Mouse (Mus musculus) brain, embryonic 18.5 days (tissue): ENCODE results near the gene Caml.
"Not testable (repeated sequence)": the region's sequence is repeated elsewhere in the genome, so short reads cannot be mapped to it uniquely, and the experiment has no call there.

Experiments
- DNase-seq: peaks from one replicate; pipeline ENCODE4 v3.0.0-alpha.2; 2012; ENCODE audit warnings: low read depth, low spot score

Caml gene

DNA sequence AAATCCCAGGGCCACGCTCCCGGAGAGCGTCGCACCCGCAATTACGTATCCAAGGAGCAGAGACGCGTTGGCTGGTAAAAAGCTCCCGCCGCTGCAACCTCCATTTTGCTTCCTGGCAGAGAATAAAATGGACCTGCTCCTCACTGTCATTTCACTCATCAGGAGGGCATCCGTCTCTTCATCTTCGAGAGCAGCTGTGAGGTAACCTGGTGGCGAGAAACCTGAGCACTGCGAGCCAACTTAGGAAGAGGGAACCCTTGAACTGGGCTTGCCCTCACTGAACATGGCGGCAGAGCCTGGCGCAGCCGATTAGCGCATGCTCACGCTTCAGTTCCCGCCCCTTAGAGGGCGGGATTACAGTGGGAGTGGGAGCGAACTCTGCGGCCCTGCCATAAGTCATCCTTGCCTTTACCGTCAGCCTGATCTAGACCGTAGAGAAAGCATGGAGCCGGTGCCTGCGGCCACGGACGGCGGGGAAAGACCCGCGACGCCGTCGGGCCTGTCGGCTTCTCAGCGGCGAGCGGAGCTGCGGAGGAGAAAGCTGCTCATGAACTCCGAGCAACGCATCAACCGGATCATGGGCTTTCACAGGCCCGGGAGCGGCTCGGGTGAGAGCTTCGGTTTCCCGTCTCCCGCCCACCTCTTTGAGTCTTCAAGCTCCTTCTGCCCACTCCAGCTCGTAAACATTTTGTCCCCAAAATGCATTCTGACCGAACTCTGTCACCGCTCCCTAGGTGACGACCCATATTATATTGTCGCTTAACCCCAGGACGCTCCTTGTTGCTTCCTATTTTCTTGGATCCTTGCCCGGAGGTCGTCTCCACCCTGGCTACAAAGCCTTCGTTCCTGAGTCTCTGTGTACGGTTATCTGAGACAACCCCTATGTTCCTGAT, at the start of gene Caml:
Caml (plus strand) TSS at position 357 of the 893 bp plus-strand sequence.
- DNase-seq, result peak; percentile 86

GRCm38 (mm10) chr13:55573432-55573831, 49.4 kb upstream of the Caml start, which contains the start of gene Tmed9:
Tmed9 (plus strand) TSS chr13:55573732.
- DNase-seq, result no peak

DNA sequence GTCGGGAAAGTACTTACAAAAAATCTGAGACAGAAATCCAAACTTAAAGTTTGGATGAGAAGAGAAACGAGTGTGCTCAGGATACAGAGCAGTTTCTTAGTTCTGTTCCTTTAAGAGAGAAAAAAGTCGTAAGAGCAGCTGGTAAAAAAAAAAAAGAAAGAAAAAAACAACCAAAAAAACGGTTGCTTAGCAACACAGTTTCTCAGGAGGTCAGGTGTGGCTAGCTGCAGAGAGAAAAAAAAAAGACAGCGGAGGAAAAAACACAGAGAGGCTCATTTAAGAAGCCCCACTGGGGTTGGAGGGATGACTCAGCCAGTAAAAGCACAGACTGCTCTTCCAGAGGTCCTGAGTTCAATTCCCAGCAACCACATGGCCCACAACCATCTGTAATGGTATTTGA, 48.5 kb upstream of the Caml start:
- no peak for DNase-seq

GRCm38 (mm10) chr13:55575932-55576331, 46.9 kb upstream of the Caml start:
- no peak for DNase-seq

DNA sequence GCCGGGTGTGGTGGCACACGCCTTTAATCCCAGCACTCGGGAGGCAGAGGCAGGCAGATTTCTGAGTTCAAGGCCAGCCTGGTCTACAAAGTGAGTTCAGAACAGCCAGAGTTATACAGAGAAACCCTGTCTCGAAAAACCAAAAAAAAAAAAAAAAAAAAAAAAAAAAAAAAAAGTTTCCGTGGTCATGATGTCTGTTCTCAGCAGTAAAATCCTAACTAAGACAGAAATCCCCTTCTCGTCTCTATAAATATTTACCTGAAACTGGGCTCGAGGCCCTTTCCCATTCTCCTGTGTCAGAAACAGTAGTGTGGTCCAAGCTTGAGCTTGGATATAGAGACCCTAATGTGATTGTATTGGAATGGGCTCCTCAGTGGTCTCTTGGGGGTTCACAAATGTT, 45.9 kb upstream of the Caml start:
- not testable (repeated sequence) for DNase-seq

- DNase-seq, result no peak
These were observed 44.7 kb upstream of the Caml start for GRCm38 (mm10) chr13:55578086-55578485.

DNA sequence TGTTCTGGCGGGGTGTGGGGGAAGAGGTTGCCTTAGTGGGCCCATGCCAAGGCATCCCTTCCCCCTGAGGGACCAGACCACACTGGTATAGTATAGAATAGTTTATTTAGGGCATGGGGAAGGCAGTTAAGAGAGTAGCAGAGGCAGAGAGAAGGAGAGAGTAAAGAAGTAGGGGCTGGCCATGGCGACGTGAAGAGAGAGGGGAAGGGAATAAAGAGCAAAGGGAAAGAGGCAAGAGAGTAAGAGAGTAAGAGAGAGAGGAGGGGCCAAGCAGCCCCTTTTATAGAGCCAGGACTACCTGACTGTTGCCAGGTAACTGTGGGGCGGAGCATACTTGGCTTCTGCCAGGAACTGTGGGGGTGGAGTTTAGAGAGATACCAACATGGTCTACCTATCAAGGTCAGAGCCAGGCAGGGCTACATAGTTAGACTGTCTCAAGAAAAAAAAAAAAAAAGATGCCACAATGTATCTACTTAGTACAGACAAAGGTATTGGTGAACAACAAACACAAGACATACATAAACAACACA, 30.8 kb upstream of the Caml start:
- no peak for DNase-seq

DNA sequence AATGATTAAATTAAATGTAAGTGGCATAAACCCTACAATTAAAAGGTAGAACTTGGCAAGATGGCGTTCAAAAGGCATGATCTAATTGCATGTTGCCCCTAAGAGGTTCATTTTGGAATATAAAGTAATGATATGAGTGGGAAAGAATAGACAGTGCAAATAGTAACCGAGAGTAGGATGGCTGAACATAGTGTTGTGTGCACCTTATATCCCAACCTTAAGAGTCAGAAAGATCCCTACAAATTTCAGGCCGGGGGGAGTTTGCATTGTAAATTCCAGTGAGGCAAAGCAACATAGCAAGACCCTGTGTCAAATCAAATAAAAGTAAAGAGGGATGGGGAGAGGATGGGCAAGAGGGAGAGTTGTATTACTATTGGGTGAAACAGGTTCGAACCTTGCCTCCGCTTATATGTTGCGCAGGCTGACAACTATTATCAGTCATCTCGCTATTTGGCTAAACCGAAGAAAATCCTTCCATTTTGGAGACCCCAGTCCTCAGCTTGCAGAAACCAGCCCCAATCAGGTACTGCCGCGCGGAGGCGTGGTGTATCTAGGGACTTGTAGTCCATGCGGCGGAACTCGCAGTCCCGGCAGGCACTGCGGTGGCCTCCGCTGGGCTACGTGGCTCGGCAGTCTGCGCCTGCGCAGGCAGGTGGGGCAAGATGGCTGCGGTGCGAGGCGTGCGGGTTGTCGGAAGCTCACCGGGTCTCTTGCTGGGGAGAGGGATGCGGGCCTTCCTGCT, 30.1 kb upstream of the Caml start:
- peak; percentile 96 for DNase-seq

DNA sequence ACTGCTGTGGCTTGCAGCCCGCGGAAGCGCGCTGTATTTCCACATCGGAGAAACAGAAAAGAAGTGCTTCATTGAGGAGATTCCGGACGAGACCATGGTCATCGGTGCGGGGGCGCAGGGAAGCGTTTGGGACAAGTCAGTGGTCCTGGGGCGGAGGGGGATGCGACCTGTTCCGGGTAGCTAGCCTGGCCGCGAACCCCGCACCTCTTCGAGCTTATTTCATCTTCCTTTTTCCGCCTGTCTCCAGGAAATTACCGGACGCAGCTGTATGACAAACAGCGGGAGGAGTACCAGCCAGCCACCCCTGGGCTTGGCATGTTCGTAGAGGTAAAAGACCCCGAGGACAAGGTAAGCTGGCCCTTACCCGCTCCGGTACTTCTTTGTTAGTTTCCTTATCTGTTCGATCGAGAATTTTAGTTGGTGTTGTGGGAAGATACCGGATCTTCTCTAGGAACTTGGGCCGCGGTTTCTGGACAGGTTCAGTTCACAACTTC, 29.5 kb upstream of the Caml start:
- no peak for DNase-seq

DNA sequence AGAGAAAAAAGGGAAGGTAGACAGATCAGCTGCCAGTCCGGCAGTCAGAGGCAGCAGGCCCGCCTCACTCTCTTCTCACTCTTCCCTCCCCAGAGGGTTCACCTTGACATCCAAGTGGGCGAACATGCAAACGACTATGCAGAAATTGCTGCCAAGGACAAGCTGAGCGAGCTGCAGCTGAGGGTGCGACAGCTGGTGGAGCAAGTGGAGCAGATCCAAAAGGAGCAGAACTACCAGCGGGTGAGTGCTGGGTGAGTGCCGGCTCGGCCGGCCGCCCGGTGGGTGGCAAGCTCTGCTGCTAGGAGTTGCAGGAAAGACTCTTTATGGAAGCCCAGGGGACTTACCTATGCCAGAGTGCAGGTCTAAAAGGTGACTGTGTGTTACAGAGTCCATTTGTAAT, 27.4 kb upstream of the Caml start:
- no peak for DNase-seq

DNA sequence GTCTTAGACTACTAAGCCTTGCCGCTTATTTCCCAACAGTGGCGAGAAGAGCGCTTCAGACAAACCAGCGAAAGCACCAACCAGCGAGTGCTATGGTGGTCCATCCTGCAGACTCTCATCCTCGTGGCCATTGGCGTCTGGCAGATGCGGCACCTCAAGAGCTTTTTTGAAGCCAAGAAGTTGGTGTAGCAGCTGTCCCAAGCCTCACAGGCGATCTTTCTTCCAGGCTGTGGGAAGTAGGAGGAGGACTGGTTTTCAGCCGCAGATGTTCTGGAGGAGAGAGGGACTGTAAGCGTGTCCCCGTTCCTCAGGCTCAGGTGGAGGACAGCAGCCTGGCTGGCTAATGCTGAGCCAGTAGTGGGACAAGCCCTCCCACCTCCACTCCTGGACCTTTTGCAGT, 26.0 kb upstream of the Caml start:
- DNase-seq, result no peak

DNA sequence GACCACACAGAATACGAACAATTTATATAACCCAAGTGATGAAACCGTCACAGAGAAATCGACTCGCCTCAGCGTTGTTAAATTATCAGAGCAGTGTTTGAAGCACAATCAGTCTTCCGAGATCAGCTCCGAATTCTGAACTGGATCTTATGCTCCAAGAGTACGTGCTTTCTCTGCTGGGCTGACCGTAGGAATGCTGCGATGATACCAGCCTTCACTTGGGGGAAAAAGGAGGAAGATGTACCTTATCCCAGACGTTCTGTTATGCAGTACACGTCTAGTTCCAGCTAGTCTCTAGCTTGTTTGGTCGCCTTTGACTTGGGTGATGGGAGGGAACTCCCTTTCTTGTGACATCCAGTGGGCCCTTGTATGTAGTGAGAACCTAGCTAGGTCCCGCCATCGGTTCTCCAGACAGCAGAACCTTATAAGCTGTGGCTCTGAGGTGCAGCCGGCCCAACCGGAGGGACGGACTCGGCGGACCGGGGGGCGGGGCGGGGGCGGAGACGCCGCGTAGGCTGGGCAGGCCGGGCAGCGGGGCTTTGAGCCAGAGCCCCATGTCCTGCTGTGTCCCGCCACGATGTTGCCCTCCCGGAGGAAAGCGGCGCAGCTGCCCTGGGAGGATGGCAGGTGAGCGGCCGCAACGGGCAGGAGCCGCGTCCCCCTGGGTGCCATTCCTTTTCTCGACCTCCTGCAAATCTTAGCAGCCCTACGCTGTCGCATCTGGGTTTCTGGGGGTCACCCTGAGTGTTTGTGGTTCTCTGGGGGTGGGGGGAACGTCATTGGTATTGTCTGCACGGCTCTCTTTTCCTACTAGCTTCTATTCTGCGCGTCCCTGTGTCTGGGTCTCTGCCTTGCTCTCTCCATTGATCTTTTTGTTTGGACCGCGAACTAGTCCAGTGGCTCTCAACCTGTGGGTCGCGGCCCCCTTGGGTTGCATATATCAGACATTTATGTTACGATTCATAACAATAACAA, 23.0 kb upstream of the Caml start, which contains the start of gene B4galt7:
B4galt7 (plus strand) TSS at position 331 of the 975 bp plus-strand sequence.
- no peak for DNase-seq

DNA sequence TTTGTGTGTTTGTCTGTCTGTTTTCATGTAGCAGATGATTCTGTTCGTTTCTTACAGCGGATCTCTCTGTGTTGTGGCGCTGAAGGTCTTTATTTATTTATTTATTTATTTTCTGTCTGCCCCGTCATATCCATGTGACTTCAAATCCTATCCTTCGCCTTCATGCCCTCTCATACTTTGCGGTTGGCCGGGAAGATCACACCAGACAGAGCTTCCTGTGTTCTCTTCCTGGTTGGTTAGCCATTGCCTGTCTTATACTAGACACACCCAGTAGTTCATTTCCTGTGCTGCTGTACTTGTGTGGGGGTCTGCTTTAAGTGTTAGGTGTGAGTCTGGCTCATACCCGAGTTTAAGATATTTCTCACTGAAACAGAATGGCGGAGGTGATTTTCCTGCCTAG, 22.1 kb upstream of the Caml start:
- DNase-seq, result no peak

GRCm38 (mm10) chr13:55601611-55602010, 21.2 kb upstream of the Caml start:
- no peak for DNase-seq

DNA sequence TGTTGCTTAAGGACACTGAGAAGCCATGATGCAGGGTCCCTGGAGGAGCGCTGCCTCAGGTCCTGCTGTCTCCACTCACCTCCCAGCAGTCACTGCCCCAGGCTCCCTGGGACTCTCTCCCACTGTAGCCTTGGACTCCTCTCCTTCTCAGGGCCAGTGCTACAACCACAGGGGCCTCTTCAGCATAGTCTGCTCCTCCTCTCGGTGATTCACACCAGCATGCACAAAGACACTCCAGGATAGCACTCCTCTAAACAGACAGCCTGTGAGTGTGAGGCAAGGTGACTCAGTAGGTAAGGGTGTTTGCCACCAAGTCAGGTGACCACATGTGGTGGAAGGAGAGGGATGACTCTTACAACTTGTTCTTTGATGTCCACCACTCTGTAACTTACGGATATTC, 18.2 kb upstream of the Caml start:
- no peak for DNase-seq

GRCm38 (mm10) chr13:55606899-55607623, 15.7 kb upstream of the Caml start:
- no peak for DNase-seq

GRCm38 (mm10) chr13:55607624-55608006, 15.2 kb upstream of the Caml start:
- no peak for DNase-seq

GRCm38 (mm10) chr13:55611996-55612395, 10.8 kb upstream of the Caml start:
- DNase-seq, result no peak

DNA sequence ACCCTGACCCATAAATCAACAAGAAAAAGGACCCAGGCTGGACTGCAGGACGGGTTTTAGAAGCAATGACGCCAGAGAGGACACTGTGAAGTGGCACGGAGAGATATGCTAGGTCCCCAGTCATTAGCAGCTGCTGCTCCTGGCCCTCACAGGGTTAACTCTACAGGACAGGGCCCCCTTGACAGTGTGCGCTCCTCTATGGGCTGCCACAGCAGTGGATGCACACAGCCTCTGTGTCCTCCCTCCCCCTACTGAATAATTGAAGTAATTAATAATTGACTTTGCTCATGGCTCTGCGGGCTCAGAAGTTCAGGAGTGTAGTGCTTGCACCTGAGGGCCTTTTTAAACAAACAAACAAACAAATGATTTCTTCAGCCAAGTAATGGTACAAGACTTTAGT, 9.3 kb upstream of the Caml start:
- DNase-seq, result no peak

DNA sequence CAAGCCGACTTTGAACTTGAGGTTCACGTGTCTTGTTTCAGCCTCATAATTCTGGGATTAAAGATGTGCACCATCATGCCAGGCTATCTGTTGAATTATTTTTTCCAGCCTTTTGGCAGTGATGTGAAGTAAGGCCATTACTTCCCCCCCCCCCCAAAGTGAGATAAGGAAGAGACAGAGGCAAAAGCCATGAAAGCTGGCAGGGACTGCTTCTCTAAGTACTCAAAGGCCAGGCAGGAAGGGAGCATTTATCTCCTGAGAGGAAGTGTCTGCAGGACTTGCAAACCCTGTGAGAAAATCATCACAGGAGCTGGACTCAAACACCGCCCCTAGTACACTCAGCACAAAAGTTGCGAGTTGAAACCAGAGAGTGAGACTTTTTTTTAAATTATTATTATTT, 3.5 kb upstream of the Caml start:
- DNase-seq, result no peak
